Mouse (Mus musculus): ENCODE measurements around the gene Morn3. TPM values are rescaled to one million over a fixed set of nuclear protein-coding genes. Genes with fewer than 3 reads are reported as not detected.

Morn3 gene
- total RNA-seq, 2 experiments from 2014 or later = not detected

GRCm38 (mm10) chr5:123027436-123027835 is 19.4 kb downstream of the Morn3 start:
- DNase-seq = no peak
- intact Hi-C loops (cut with DNase I) = no loop called here

DNA sequence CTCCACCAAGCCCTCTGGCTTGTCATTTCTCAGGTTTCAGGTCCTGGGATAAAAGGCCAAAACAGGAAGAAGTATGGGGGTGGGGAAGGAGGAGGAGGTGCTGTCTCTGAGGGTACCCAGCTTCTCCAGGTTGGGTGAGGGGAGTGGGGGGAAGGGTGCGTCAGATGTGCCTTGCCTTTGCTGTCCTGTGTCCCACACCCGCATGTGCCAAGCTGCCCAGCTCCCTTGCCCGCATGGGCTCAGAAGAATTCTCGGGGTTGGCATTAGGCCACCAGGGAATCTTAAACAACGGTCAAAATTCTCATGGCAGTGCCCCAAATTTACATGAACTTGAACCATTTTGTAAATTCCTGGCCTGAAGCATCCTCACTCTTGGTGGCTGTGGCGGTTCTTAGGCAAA is 20.4 kb downstream of the Morn3 start:
- intact Hi-C loops (cut with DNase I) = no loop called here
- DNase-seq = no peak

GRCm38 (mm10) chr5:123024965-123025573 is 21.7 kb downstream of the Morn3 start:
- intact Hi-C loops (cut with DNase I) = no loop called here
- no peak for DNase-seq

DNA sequence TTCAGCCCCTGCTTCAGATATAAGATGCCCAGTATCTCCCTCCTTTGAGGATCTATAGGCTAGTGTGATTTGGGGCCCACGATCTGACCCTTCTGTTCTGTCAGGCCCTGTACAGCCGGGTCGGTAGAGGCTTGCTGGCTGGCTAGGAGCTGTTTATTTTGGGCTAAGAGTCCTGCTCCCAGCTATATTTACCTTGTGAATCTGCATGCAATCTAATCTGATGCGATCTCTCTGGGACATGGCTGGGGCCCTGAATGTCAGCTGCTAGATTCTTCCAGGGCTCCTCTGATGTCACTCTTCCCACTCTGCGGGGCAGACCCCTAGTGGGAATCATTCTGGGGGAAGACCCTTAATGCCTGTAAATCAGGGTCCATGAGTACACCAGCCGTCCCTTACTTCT is 22.5 kb downstream of the Morn3 start:
- intact Hi-C loops (cut with DNase I) = no loop called here

GRCm38 (mm10) chr5:123023049-123023448 is 23.8 kb downstream of the Morn3 start:
- intact Hi-C loops (cut with DNase I) = no loop called here
- DNase-seq = no peak

More for the DNA sequence above, 22.5 kb downstream of the Morn3 start:
- no peak for DNase-seq

- intact Hi-C loops (cut with DNase I) = no loop called here
These were observed 25.4 kb downstream of the Morn3 start for GRCm38 (mm10) chr5:123021438-123021837.

DNA sequence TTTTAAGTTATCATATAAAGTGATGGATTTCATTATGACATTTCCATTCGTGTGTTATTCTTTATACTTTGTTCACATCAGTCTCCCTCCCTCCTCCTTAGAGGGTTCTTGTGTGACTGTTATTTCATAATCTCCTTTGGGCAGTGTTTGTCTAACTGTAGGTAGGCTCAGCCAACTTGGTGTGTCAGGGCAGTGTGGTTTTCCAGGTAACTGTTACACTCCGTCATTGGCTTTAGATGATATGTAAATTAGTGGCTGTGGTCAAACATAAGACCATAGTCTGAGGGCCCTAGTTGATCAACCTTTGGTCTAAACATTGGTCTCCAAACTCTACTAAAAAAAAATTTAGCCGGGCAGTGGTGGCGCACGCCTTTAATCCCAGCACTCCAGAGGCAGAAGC is 26.4 kb downstream of the Morn3 start:
- no peak for DNase-seq
- intact Hi-C loops (cut with DNase I) = no loop called here

More at GRCm38 (mm10) chr5:123021438-123021837, 25.4 kb downstream of the Morn3 start:
- DNase-seq = no peak

- intact Hi-C loops (cut with DNase I) = no loop called here
- peak; percentile 77 for DNase-seq
These were observed 27.3 kb downstream of the Morn3 start for GRCm38 (mm10) chr5:123019336-123020016.

- DNase-seq = no peak
- intact Hi-C loops (cut with DNase I) = no loop called here
These were observed 29.3 kb downstream of the Morn3 start for GRCm38 (mm10) chr5:123017504-123017903.

DNA sequence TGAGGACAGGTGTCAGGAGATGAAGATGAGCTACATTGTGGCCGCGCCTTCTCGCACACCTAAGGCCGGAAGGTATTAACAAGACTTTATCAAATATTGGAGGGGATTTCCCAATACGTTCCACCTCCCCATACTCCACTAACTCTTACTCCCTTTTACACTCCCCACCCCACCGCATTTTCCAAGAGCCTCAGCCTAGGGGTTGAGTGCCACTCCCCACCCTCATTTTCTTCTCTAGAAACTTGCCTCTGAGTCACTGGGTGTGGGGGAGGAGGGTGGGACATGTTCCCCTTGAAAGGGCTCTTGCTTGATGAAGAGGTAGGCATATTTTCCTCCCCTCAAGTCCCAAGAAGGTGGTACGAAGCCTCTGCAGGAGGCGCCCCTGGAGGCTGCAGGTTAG is 30.9 kb downstream of the Morn3 start:
- intact Hi-C loops (cut with DNase I) = no loop called here
- no peak for DNase-seq

DNA sequence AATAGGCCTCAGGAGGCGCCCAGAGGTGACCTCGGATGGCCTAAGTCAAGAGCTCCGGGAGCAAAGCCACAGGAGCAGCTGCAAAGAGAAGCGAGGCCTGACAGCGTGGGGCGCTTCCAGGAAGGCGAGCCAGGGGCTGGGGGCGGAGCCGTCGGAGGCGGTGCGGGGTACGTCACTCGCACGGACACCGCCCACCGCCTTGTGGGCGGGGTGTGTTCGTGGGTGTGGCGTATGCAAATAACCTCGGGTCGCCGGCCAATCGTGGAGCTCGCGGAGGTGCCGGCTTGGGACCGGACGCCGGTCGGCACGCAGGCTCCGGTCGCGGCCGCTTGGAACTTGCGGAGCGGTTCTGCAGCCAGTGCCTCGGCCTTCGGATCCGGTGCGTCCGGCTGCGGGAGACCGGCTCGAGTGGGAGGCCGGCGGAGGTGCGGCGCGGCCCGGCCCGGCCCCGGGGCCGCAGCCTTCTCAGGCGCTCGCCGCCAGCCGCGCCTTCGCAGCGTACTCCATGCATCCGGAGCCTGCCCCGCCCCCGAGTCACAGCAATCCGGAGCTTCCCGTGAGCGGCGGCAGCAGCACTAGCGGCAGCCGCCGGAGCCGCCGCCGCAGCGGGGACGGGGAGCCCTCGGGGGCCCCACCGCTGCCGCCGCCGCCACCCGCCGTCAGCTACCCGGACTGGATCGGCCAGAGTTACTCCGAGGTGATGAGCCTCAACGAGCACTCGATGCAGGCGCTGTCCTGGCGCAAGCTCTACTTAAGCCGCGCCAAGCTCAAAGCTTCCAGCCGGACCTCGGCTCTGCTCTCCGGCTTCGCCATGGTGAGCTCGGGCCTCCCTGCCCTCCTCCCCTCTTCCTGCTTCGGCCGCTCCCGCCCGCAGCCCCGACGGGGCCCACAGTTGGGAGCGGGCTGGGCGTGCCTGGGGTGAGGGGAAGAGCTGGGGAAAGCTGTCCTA is 31.8 kb downstream of the Morn3 start, which contains the start of gene Orai1:
Gene Orai1, plus strand, starts transcription at position 322 of the 949 bp plus-strand sequence.
- intact Hi-C loops (cut with DNase I) = no loop called here
- peak; percentile 98 for DNase-seq

DNA sequence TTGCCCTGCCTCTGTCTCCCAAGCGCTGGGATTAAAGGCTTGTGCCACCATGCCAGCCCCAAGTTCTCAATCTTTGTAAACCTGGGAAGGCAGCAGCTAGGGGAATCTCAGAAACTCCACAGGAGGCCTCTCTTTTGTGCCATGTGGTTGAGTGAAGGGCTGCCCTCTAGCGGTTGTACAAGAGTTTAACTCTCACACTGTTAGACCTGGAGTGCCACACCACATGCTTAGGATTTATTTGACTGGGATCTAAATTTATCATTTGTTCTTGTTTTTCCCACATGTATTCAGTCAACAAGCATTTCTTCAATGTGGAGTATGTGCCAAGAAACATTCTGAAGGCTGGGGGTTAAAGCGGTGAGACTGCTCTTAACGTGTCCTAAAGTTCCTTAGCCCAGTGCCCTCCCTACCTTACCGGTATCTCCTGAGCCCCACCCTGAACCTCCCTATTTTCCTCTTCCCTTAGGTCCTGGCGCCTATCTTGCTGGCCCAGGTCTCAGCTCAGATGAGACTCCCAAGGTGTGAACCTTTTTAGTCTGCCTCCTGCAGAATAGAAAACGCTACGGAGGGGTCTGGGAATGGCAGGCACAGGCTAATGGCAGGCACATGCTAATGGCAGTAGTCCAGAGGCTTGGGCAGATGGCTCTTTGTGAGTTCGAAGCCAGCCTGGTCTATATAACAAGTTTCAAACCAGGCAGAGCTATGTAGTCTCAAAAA is 33.1 kb downstream of the Morn3 start:
- peak; percentile 76 for DNase-seq
- intact Hi-C loops (cut with DNase I) = no loop called here

DNA sequence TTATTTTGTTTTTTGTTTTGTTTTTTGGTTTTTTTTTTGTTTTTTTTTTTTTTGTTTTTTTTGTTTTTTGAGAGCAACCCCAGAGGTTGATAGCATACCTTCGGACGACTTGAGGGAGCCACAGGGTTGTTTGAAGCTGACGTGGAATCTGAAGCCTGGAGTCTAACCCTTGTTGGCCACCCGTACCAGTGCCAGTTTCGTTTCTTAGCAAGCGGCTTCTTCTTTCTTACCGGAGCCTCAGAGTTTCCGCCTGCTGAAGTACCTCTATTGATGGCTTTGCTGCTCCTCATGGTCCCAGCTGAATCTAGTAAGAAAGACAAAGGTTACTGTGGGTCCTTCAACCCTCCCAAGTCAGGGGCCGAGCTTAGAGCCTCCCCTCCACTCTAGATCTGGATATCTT is 35.1 kb downstream of the Morn3 start:
- no peak for DNase-seq
- intact Hi-C loops (cut with DNase I) = no loop called here

- intact Hi-C loops (cut with DNase I) = no loop called here
- DNase-seq = no peak
These were observed 36.0 kb downstream of the Morn3 start for GRCm38 (mm10) chr5:123010806-123011205.

- intact Hi-C loops (cut with DNase I) = no loop called here
- DNase-seq = peak; percentile 75
These were observed 36.9 kb downstream of the Morn3 start for GRCm38 (mm10) chr5:123009873-123010272.

GRCm38 (mm10) chr5:123008877-123009493 is 37.8 kb downstream of the Morn3 start:
- DNase-seq = no peak
- intact Hi-C loops (cut with DNase I) = no loop called here

DNA sequence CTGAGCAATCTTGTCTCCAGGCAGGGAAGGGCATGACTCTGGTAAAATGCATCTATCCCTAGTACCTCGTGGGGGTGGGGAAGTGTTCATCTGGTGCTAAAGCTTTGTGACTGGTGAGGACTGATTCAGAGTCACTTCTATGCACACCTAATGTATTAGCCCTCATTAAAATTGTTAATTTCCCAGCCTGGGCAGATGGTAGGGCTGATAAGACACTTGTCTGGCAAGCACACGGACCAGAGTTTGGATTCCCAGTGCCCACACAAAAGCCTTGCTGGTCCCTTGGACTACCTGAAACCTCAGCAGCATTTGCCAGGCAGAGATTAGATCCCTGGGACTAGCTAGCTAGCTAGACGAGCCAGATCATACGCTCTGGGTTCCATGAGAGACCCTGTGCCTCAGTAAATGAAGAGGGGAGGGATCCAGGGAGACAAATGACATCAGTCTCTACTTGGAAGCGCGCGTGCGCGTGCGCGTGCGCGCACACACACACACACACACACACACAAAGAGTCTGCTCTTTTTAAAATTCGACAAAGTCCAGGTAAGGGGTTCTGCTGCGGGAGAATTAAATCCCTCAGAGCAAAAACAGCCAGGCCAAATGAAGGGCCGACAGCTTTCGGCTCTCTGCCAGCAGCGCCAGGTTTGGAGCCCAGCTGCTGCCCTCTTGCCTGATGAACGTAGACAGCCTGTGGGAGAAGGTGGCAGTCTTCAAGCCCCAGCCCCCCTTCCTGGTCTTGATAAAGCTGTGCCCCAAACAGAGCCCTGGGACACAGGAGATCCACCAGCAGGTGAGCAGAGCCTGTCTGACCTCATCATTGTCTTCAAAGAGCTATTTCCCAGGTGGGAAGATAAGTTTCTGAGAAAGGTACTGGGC is 40.9 kb downstream of the Morn3 start:
- peak; percentile 80 for DNase-seq
- intact Hi-C loops (cut with DNase I) = no loop called here

DNA sequence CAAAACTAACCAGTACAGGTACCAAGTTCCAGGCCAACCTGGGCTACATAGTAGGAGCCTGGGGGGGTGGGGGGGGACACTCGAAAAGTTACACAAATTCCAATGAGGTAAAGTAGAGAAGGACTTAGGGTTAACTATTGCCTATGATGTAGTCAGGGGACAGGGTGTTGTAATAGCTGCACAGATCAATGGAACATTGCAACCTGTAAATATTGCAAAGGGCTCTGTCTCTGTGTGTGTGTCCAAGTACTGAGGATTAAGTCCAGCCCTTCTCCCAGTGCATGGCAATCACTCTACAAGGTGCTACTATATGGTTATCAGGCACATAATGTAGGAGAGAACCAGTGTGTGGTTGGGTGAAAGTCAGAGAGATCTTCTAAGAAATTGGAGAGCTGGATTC is 45.9 kb downstream of the Morn3 start:
- intact Hi-C loops (cut with DNase I) = no loop called here
- DNase-seq = no peak
